Mouse (Mus musculus) kidney, postnatal 36 days (tissue): Measurements from ENCODE around the gene Mettl27.

Experiments used
- DNase-seq, 2 experiments: peaks; one replicate each; pipeline ENCODE4 v3.0.0; 2021 to 2022; ENCODE audit warnings: mixed read lengths in 2 of 2

Mettl27 gene

GRCm38 (mm10) chr5:134989166-134989565 lies 57.0 kb downstream of the Mettl27 start:
- DNase-seq, result no peak

DNA sequence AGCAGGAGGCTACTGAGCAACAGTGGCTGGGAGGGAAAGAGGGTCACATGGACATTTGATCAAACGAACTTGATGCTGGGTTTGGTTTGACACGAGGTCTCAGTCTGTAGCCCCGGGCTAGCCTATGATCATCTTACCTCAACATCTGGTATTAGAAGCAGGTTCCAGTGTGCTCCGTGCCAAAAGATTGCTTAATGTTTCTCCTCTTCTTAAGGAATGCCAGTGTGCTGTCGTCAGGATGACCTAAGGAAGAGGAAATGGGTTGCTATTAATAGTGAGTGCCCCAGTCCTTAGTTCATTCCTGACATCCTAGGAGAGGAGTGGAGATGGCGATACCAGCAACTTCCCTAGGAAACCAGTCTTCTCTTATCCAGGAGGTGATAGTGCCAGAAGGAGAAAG lies 57.6 kb downstream of the Mettl27 start:
- no peak for DNase-seq
